Mouse (Mus musculus) intestine, embryonic 16.5 days (tissue): ENCODE results near the gene Acp1. TPM values are rescaled to one million over a fixed set of nuclear protein-coding genes. Genes with fewer than 3 reads are reported as not detected.

Experiments
- ATAC-seq: fragments of 200-750 bp; cut with Nextera tagmentation; 2 replicates; pipeline ENCODE4 v1.8.0; 2017; ENCODE audit warnings: moderate TSS enrichment, moderate library complexity
- H3K27ac ChIP-seq: fragments of 300-500 bp; sonication (generic); 2 replicates; pipeline ENCODE4 v1.5.1; 2014; ENCODE audit warnings: mild to moderate bottlenecking, low read length
- H3K27me3 ChIP-seq: fragments of 300-500 bp; sonication (generic); replicated peaks from 2 replicates; pipeline ENCODE4 v1.6.1; 2014; ENCODE audit warnings: low read length, control low read depth, mixed read lengths; ENCODE audit not compliant: control insufficient read depth, insufficient read depth
- H3K36me3 ChIP-seq: fragments of 300-500 bp; sonication (generic); 2 replicates; pipeline ENCODE4 v1.6.1; 2014; ENCODE audit warnings: low read length, control low read depth; ENCODE audit not compliant: control insufficient read depth, insufficient read depth
- H3K4me1 ChIP-seq: fragments of 300-500 bp; sonication (generic); 2 replicates; pipeline ENCODE4 v1.6.1; 2014; ENCODE audit warnings: low read length, control low read depth, mixed read lengths; ENCODE audit not compliant: control insufficient read depth, insufficient read depth
- H3K4me2 ChIP-seq: fragments of 300-500 bp; sonication (generic); 2 replicates; pipeline ENCODE4 v1.6.1; 2014; ENCODE audit warnings: low read depth, low read length, control low read depth
- H3K4me3 ChIP-seq: fragments of 300-500 bp; sonication (generic); 2 replicates; pipeline ENCODE4 v1.5.1; 2014; ENCODE audit warnings: mild to moderate bottlenecking, low read length
- H3K9ac ChIP-seq: fragments of 300-500 bp; sonication (generic); 2 replicates; pipeline ENCODE4 v1.6.1; 2014; ENCODE audit warnings: low read depth, low read length
- H3K9me3 ChIP-seq: fragments of 300-500 bp; sonication (generic); 2 replicates; pipeline ENCODE4 v1.6.1; 2016; ENCODE audit warnings: low read length, control low read depth; ENCODE audit not compliant: control insufficient read depth
- WGBS: fragments of 180-500 bp; shearing (Covaris S2); extraction: QIAGEN DNeasy Blood & Tissue Kit; methylation state at CpG from one replicate; pipeline ENCODE4 v1.1.7; 2014; 5-methylcytosine and 5-hydroxymethylcytosine counted together
- polyA plus RNA-seq: library from polyadenylated mRNA; unstranded; fragments of >200 nt; fragmentation: Nextera tagmentation; extraction: Ambion mirVana; gene quantifications from 2 replicates; pipeline ENCODE4 v1.2.1, GENCODE M21; 2015

Acp1 gene
- polyA plus RNA-seq, 1 experiment from 2014 or later = 172 TPM

DNA sequence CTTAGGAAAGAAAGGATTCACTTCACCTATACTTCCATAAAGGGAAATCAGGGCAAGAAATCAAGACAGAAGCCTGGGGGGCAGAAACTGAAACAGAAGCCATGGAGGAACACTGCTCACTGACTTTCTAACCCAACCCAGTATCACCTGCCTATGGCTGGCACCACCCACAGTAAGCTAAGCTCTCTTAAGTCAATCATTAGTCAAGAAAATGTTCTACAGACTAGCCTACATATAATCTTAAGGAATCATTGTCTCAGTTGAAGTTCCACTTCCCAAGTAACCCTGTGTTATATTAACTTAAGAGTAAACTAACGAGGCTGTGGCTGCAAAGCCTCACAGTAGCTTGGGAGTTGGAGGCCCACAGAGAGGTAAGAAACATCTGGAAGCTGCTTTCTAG lies 62.9 kb downstream of the Acp1 start:
- ATAC-seq = peak; percentile 98
- 0 out of 2 replicates have a peak, but pooled peaks cover 3% of the 10 kb centered on the region for H3K4me1 ChIP-seq
- no peak overlapping the region for H3K9ac ChIP-seq
- H3K4me3 ChIP-seq = no peak overlapping the region
- H3K27ac ChIP-seq = no peak overlapping the region
- H3K9me3 ChIP-seq = no peaks in the 10 kb centered on the region
- 38% methylated on average over 1 of the region's 1 CpGs for WGBS
- no peaks in the 10 kb centered on the region for H3K36me3 ChIP-seq
- H3K4me2 ChIP-seq = no peak overlapping the region
- no peaks in the 10 kb centered on the region for H3K27me3 ChIP-seq

Other genes with a start within 250 kb of the Acp1 start
- 0.67 and 1.3 TPM in 2 replicates for gene Alkal2, start 27.3 kb downstream of the Acp1 start, polyA plus RNA-seq
- 24.9 and 30.1 TPM in 2 replicates for gene Sh3yl1, start 79 bp upstream of the Acp1 start, polyA plus RNA-seq
- 10.4 and 11.0 TPM in 2 replicates for gene Fam110c, start 162.3 kb upstream of the Acp1 start, polyA plus RNA-seq